Mouse (Mus musculus) heart, postnatal 14 days (tissue): ENCODE data around the gene Lmna. TPM values are rescaled to one million over a fixed set of nuclear protein-coding genes. Genes with fewer than 3 reads are reported as not detected.

Experiments
- DNase-seq, 2 experiments: peaks; one replicate each; pipeline ENCODE4 v3.0.0; 2021 to 2022
- intact Hi-C: fragments of 180-260 bp; cut with DNase I; formaldehyde crosslinking; loops from one replicate; pipeline ENCODE4 v1.15.1; 2025
- long read RNA-seq, 2 experiments: library from polyadenylated mRNA; stranded (forward); transcript quantifications; one replicate each; pipeline ENCODE4 v2.0.0; 2021
- total RNA-seq, 2 experiments: library from RNA; stranded (reverse); gene quantifications; 2 replicates each; pipeline ENCODE4 v1.2.3; 2021

Gene Lmna
- total RNA-seq = 100 to 1,000 TPM; 128 TPM
- long read RNA-seq, experiment 1, transcript Lmna-203 (10 exons, 2,021 nt) = major isoform, 206 of 417 reads
- long read RNA-seq, experiment 1, transcript Lmna-201 (12 exons, 3,156 nt) = minor isoform, 146 of 417 reads
- long read RNA-seq, experiment 1, partial matches to known transcripts = 47 of 417 reads
- long read RNA-seq, experiment 1, other reads (novel, unspliced or antisense) = 14 of 417 reads
- long read RNA-seq, experiment 2, transcript Lmna-203 (10 exons, 2,021 nt) = major isoform, 172 of 370 reads
- long read RNA-seq, experiment 2, transcript Lmna-201 (12 exons, 3,156 nt) = minor isoform, 129 of 370 reads
- long read RNA-seq, experiment 2, partial matches to known transcripts = 51 of 370 reads
- long read RNA-seq, experiment 2, other reads (novel, unspliced or antisense) = 13 of 370 reads

- intact Hi-C loops = no loop called here
- peak; percentile 92 to 93 for DNase-seq
These were observed at the start of gene Lmna for GRCm38 (mm10) chr3:88509692-88510420. Gene Lmna (minus strand): TSS chr3:88509956.

- intact Hi-C loops = no loop called here
- DNase-seq = no peak
These were observed 46.9 kb upstream of the Lmna start for GRCm38 (mm10) chr3:88556616-88557015.

GRCm38 (mm10) chr3:88555731-88556130, 46.0 kb upstream of the Lmna start:
- no peak for DNase-seq
- intact Hi-C loops = no loop called here

GRCm38 (mm10) chr3:88555069-88555605, 45.4 kb upstream of the Lmna start:
- no peak for DNase-seq
- intact Hi-C loops = no loop called here

GRCm38 (mm10) chr3:88553880-88554586, 44.3 kb upstream of the Lmna start:
- intact Hi-C loops = no loop called here
- DNase-seq = peak in 1 of 2 experiments; percentile 67

GRCm38 (mm10) chr3:88553525-88553879, 43.7 kb upstream of the Lmna start, which contains the start of gene Ubqln4:
Gene Ubqln4 (plus strand): TSS chr3:88553758.
- intact Hi-C loops = no loop called here
- DNase-seq = peak; percentile 98

- peak; percentile 97 to 98 for DNase-seq
- intact Hi-C loops = no loop called here
These were observed 43.1 kb upstream of the Lmna start, which contains the start of gene Lamtor2 for GRCm38 (mm10) chr3:88552676-88553524. Gene Lamtor2 (minus strand): TSS chr3:88553074.

GRCm38 (mm10) chr3:88552082-88552645, 42.4 kb upstream of the Lmna start:
- DNase-seq = no peak
- intact Hi-C loops = no loop called here

GRCm38 (mm10) chr3:88551586-88551985, 41.8 kb upstream of the Lmna start:
- DNase-seq = no peak
- intact Hi-C loops = no loop called here

GRCm38 (mm10) chr3:88548180-88548917, 38.6 kb upstream of the Lmna start, which contains the start of gene Rab25:
Gene Rab25 (minus strand): TSS chr3:88548300.
- DNase-seq = no peak
- intact Hi-C loops = no loop called here

- intact Hi-C loops = no loop called here
- DNase-seq = no peak
These were observed 37.1 kb upstream of the Lmna start for GRCm38 (mm10) chr3:88546674-88547418.

- no peak for DNase-seq
- intact Hi-C loops = no loop called here
These were observed 35.3 kb upstream of the Lmna start for GRCm38 (mm10) chr3:88544955-88545591.

- DNase-seq = peak in 1 of 2 experiments; percentile 41
- intact Hi-C loops = no loop called here
These were observed 34.8 kb upstream of the Lmna start for GRCm38 (mm10) chr3:88544514-88544913.

GRCm38 (mm10) chr3:88543651-88544410, 34.1 kb upstream of the Lmna start:
- intact Hi-C loops = no loop called here
- DNase-seq = no peak

- no peak for DNase-seq
- intact Hi-C loops = no loop called here
These were observed 33.4 kb upstream of the Lmna start for GRCm38 (mm10) chr3:88543174-88543573.

GRCm38 (mm10) chr3:88542486-88542885, 32.7 kb upstream of the Lmna start:
- intact Hi-C loops = no loop called here
- DNase-seq = no peak
